Mouse (Mus musculus): Measurements from ENCODE around the gene Tcea2.

Gene Tcea2

DNA sequence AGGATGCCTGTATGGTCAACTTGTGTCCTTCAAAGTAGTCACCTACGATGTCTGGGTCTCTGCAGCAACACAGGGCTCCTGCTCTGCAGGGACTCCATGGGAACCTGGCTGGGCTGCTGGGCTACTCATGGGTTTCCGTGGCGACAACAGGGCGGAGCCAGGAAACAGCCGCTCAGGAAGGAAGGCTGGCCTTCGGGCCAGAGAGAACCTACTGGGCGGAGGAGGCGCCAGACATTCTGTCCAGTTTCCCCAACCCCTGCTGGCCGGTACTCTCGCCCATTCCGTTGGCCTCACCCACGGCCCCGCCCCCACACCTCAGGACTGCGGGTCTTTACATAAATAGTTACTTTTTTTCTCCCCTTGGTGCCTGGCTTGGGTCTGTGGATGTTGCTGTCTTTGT is 4.7 kb upstream of the Tcea2 start:
- DNase-seq, result peak; percentile 82 to 91

DNA sequence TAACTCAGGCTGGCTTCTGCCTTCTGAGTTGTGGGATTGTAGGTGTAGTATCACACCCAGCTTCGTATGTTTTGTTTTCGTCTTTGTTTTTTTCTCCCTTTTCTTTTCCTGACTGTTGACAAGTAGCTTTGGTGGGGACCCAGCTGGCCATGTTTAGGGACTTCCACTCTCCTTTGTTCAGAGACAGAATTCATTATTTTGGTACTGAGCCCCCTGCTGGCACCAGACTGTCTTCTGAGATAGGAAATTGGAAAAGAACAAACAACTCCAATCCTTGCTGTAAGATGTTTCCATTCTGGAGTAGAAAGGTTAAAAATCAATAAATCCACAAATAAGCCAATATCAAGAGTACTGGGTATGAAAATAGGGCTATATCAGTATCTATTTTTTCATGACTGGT is 3.7 kb upstream of the Tcea2 start:
- DNase-seq, result no peak

DNA sequence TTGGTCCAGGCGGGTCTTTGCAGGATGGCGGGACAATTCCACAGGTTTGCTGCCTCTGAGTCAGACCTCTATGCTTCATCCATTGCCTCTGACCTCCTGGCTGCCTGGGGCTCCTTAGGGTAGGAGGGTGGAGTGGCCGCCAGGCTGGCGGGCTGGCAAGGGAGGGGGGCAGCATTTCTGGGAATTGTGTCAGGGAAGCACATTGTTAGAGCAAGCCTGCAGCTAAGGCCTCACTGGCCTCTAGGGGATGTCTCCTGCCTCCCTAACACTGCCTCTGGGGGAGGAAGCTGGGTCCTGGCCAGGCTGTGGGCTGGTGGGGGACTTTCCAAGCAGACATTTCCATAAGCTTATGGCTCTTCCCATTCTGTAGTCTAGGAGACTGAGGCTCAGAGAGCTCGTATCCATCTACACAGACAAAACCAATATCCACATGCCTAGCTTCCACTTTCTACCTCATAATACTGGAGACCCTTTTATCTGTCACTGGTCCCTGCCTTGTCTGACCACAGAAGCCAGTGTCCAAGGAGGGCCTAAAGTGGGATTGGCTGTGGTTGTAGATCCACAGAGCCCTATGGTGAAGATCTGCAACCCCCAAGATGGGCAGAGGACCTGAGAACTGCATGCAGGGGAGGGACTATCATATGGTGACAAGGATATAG is 2.9 kb upstream of the Tcea2 start:
- DNase-seq, result peak; percentile 68 to 84

DNA sequence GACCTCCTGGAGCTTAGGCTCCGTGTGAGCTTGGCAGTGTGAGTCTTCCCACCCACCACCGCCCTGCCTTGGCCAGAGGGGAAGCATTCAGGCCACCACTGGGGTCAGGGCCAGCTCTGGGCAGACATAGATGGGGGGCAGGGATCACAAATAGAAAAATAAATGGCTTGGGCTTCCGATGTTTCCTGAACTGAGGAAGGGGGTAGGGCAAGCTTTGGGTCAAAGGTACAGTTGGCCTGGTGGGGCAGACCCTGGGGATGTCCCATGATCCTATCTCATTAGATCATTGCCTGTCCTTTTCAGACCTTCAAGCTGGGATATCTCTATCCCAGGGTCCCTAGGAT is 2.4 kb upstream of the Tcea2 start:
- peak in 1 of 2 experiments; percentile 69 for DNase-seq

DNA sequence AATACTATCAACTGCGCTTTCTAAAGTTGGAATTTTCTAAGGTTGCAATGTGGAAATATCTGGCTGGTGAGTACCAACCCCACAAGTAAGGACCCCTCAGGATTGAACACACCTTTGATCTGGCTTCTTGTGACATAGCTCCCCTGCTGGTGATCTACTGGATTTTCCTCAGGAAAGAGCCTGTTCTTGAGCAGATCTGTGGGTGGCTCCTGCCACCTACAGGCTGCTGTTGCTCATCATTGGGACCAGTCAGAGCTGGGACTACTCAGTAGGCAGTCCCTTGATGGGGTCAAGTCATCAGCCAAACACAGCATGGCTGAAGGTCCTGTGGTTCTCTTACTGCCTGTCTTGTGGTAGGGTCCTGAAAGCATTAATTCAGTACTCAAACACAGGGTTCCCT is 1.3 kb upstream of the Tcea2 start:
- peak; percentile 86 to 87 for DNase-seq

DNA sequence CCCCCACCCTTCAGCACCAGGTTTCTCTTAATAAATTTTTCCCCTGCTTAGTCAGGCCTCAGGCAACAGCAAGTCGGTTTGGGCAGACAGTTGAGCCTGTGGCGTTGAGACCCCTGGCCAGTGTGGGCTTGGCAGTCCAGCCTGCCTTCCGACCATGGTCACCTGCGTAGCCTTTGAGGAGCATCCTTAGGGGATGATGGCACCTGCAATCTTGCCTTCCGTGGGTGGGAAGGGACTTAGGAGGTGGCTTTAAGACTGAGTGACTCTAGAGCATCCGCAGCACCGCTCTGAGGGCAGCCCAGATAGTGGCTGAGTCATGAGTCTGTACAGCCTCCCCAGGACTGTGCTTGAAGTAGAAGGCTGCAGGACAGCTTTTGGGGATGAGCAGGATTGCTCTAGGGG is 607 bp downstream of the Tcea2 start:
- DNase-seq, result no peak

DNA sequence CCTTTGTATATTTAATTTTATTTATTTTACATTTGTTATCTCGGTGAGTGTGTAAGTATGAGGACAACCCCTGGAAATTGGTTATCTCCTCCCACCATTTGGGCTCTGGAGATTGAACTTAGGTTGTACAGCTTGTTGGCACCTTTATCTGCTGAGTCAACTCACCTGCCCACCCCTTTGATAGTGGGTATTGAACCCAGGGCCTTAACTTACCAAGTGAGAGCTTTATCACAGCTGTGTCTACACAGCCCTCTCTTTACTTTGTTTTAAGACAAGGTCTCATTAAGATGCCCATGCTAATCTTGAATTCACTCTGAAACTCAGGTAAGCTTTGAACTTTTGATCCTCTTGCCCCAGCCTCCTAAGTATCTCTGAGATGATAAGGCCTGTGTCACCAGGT is 1.9 kb downstream of the Tcea2 start:
- no peak for DNase-seq

DNA sequence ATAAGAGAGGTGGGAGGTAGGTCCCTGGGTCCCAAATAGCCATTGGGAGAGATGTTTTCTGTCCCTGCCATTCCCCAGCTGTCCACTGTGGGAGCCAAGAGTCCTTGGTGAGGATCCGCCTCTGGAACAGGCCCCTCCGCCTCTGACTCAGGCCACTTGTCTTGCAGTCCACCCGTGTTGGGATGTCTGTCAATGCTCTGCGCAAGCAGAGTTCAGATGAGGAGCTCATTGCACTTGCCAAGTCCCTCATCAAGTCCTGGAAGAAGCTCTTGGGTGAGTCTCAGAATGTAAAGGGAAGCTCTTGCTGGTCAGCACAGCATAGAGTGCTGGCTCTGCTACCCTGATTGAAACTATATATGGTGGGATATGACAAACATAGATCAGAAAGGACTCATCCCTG is 3.3 kb downstream of the Tcea2 start:
- no peak for DNase-seq

DNA sequence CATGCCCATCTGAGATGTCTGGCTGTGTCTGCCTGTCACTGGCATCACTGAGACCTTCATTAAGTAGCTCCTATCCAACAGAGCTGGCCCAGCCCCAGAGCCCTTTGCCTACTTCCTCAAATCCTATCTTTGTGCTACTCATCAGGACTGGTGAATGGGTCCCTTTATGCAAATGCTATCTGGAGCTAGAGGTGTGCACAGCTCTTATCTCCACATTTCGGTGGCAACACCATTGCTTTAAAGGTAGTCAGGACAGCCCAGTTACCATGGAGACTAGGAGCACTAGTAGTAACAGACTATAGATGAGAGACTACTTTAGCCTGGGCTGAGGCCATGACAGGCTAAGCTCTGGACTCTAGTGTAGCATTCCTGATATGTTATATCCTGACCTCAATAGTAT is 4.6 kb downstream of the Tcea2 start:
- no peak for DNase-seq

DNA sequence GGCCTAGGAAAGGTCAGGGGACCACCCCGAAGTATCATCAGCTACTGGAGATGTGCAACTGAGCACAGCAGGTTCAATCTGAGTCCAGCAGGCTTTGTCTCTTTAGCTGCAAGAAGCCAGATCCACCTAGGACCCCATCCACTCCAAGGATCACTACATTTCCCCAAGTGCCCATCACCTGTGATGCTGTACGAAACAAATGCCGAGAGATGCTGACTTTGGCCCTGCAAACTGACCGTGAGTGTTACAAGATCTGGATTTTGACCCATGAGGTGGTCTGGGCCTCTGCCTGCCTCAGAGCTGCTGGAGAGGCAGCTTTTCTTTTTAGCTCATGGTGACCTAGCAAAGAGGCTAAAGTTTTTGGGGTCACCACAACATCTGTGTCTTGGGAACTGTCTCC is 5.6 kb downstream of the Tcea2 start:
- DNase-seq, result no peak

DNA sequence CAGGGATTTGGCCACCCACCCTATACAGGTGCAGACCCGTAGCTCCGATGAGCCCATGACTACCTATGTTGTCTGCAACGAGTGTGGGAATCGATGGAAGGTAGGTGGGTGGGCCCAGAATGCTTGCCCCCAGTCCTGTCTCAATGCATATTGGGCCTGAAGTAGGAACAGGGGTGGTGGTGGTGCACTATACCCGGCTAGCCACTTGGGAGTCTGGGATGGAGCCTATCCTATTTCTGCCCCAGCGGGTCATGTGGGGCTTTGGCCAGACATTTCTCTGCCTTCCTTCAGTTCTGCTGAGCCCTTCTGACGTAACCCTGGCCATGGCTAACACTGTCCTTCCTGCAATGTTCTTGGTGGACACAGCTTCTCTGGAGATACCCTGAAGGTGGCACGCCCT is 7.5 kb downstream of the Tcea2 start:
- DNase-seq, result no peak

DNA sequence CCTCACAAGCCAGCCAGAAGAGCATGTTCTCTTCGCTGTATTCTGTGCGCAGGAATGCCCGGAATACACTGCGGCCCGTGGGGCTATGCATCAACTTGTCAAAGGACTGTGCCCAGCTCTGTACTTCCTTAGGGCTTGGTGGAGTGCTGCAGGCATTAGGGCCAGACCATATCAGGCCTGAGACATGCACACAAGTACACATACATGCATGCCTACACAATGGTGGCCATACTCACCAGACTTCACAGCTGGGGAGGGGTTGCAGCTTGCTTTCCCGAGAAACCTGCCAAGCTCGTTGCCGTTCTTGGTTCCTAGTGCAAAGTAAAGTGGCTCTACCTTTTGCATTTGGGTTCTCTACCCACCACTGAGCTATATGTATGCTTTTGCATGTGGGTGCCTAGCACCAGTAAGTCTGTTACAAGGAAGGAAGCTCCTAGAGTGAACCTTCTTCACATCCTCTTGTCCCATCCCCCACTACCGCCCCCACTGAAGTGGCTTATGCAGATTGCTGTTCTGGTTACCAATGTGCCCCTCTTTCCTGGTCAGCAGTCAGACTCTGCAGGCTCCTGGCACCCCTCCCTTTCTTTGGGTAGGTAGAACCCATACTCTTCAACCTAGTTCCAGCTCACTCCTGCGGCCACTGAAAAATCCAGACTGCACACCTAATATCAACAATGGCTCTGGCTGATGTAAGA is 9.5 kb downstream of the Tcea2 start:
- DNase-seq, result no peak

DNA sequence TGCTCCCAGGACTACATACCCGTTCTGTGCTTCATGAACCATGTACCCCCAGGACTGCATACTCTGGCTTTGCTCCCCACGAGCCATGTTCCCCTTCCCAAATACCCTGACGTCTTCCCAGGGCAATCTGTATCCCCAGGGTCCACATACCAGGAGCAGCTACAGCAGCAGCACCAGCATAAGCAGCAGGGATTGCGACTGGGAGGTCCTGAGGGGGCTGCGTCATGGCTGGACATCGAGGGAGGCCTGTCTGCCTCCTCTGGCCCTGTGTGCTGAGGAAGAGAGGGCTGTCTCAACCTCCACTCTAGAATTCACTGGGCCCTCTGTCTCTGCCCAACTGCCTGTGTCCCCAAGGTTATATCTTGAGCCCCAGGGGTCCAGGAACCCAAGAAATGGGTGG is 11.0 kb downstream of the Tcea2 start:
- no peak for DNase-seq

DNA sequence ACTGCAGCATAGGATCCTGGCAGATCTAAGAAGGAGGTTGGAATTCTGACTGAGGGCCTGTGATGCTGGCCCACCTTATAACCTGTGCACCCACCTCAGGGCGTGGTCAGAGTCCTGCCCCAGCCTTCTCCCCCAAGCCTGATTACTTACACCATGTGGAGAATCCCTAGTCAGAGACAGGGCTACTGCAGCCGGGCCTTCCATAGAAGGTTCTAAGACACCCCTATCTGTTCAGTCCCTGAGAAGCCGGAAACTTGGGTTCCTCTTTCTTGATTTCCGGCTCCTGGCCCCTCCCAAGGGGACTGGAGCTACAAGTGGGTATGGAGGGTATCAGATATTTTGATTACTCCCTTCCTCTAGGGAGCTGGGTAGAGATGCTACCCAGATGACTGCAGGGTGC is 11.5 kb downstream of the Tcea2 start:
- no peak for DNase-seq

DNA sequence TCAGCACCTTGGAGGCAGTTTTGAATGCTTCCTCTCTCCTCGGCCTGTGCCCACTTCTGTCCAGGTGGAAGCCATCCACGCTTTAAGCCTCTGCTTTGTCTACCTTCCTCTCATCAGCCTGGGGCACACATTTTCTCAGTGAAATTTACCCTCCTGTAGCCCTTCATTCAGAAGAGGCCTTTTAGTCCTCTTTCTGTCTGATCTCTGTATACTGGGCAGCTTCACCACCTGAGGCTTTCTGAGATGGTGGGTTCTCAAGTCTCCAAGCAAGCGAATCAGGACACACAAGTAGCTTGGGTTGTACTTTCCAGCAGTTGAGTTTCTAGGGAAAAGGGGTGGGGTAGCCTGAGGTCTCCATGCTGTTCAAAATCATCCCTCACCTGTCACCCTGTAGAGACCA is 12.2 kb downstream of the Tcea2 start:
- DNase-seq, result no peak

DNA sequence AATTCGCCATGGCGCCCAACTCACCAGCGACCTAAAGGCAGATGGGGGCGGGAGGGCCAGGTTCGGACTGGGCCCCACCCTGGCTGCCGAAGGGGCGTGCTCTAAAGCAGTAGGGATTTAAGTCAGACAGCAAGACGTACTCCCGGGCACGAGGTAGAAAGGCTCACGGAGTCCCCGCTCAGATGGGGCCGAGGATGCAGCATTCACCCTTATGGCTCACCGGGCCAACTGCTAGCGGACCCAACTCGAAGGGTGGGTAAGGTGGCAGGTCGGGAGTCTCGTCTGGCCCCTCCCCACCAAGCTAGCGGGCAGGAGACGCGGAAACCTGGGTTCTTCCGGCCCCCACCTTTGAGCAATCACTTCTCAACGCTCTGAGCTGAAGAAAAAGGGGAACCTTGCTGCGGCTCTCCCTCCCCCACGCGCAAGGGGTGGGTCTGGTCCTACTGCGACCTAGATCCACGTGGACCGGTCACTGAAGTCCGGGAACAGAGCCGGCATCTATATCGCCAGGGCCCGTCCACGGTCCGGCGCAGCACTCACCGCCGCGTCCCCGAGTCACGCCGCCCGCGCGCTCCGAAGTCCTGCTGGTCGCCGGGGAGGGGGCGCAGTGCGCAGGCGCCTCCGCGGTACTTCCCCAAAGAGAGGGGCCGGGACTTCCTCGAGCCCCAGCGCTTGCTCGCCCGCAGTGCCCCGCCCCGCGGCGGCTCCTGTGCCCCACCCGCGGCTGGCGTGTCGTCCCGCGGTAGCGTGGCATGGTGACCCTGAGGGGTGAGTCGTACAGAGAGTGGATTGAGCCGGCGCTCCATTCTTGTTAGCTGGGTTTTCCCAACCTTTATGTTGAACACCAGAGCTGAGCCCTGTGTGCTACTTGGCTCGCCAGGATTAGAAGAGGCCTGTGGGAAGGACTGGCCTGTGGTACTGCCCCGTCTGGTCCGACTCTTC is 13.5 kb downstream of the Tcea2 start, which contains the start of gene Rgs19:
Gene Rgs19 (minus strand): TSS at position 639 of the 942 bp plus-strand sequence.
- peak; percentile 89 to 93 for DNase-seq

DNA sequence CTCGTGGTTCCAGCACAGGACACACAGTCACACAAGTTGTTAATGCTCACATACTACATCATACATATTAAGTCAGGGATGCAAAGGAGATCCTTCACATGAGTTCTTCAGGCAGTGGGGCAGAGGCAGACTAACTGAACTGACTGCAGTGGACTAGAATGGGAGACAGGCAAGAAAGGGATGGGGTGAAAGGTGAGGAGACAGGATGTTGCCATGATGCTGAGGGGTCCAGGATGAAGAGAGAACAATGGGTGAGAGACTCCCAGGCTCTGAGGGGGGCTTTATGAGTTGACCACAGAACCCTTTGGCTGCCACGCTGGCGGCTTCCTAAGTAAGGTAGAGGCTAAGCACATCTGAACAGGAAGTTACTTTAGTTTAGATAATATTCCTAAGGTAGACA is 14.5 kb downstream of the Tcea2 start:
- no peak for DNase-seq

DNA sequence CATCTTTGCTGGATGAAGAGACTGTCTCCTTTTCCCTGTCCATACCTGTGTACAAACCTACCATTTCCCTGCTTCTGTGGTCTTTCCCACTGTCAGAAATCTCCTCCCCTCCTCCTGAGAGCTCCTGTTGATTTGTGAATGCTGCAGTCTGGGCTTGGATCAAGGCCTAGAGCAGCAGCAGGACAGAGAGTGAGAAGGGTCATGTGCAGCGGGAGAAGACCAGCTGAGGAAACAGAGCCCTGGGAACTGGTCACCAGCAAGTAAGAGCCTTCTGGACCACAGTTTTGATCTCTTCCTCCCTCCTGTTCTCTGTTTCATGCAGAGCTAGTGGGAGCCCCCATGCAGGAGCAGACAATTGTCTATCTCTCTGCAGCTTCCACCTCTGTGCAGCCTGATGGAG is 15.7 kb downstream of the Tcea2 start:
- no peak for DNase-seq

DNA sequence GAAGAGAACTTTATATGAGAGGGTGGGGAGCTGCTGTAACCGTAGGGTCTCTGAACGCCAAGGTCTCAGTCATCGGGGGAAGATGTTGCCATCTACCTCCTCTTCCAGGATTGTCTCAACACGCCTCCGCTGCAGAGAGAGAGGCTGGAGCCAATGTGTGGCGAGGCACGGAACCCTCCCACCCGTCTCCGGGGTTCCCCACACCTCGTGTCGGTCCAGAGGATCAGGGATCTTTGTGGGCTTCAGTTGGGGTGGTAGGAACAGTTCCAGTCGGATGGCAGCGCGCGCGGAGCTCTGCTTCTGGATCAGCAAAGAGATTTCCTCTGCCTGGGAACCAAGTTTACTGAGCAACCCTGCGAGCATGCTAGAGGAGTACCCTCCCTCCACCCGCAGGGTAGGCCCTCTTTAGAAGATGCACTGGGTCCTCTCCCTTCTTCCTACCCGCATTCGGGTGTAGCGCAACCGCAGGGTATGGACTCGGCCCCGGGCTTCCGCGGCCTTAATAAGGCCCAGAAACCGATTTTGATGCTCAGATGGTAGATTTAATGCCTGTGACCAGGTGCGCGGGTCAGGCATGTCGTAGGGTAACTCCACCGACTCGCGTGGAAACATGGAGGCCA is 16.8 kb downstream of the Tcea2 start:
- no peak for DNase-seq

DNA sequence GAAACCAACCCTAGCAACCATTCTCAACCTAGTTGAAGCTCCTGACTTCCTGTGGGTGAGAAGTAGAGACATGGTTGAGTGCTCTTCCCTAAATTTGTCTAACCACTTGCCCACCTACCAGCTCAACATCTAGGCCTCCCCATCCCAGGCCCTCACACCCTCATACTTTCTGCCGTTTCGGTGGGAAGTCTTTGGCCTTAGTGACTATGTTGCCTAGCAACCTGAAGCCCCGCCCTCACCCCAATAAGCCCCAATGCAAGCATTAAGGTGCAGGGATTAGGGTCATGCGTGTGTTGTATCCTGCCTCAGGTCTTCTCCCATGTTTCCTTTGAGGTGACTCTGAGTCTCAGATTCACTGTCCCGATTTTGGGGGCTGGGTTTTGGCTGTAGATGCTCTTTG is 18.1 kb downstream of the Tcea2 start, which contains the start of gene Lkaaear1:
Gene Lkaaear1 (minus strand): TSS at position 202 of the 400 bp plus-strand sequence.
- DNase-seq, result no peak

DNA sequence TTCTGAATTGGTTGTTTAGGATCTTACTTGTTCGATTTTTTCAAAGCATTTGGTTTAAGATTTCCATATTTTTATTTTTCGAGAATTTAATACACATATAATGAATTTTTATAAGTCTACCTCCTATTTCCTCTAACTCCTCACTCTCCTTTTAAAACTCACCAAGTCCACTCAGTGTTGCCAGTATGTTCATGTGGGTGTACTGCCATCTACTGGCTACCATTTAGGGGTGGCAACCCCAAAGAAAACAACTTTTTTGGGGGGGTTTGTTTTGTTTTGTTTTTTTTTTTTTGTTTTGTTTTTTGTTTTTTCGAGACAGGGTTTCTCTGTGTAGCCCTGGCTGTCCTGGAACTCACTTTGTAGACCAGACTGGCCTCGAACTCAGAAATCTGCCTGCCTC is 26.6 kb downstream of the Tcea2 start:
- no peak for DNase-seq

DNA sequence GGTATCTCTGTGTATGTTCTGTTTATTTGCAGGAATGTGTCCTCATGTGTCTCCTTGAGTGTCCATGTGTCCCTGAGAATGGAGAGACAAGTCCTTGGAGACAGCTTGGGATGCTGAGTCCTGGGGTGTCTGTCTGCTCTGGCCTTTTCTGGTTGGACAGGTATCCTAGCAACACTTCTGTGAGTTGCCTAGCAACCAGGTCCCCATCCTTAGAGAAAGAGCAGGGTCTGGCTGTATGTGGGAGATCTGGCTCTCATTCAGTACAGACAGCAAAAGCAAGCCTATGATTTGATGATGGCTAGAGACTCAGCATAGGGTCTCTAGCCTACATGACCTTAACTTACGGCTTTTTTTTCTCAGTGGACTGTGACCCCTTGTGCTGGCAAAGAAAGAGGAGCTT is 33.6 kb downstream of the Tcea2 start:
- no peak for DNase-seq

DNA sequence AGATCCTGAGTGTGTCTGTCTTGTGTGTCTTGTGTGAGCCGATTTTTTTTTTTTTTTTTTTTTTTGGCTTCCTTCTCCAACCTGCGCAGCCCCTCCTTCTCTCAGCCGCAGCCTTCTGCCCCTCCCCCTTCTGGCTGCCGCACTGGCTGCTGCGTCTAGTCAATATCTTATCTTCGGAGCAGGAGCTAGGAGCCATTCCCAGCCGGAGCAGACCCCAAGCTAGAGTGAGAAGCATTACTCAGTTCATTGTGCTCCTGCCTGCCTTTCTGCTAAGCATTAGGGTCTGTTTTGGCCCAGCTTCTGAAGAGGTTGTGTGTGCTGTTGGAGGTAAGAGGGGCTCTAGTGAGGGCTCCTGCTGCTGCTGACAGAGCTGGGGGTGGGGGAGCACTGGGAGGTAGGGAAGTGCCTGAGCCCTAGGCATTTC is 34.8 kb downstream of the Tcea2 start, which contains the start of gene Oprl1:
Gene Oprl1 (plus strand): TSS at position 114 of the 424 bp plus-strand sequence.
- DNase-seq, result no peak
